Mouse (Mus musculus) c-Kit-positive CD71-positive TER-119-negative erythroid progenitor cells, embryonic 14.5 days (primary cell): ENCODE measurements around the gene Cd300lf.

Source experiments
- DNase-seq: peaks from one replicate; pipeline ENCODE4 v3.0.0-alpha.2; 2013; ENCODE audit warnings: low read depth

Gene Cd300lf

DNA sequence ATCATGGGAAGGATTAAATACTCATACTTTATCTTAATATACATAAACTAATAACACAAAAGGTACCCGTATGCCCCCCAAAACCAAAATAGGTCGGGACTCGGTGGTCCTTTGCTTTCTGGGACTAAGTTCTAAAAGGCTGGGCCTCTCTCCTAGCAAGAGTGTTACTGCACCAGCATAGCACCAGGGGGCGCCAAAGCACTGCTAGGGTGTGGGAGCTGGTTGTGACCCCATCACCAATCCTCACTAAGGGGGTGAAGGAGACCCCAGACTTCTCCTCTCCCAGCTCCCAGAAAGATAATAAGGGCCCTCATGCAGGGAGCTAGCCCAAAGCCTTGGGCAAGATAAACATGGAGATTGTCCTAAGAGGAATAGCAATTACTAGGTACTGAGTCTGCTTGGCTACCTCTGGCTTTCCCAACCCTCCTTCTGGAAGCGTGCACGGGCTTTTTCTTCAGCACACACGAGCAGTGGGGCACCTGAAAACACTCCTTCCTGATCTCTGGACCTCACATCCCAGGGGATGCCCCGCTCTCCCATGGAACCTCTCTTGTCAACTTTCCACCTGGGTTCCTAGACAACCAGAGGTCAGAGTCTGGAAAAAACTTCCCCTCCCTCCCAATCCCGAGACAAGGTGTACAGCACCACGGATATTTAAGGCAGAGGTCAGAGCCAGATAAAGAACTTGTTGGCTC, 27.2 kb upstream of the Cd300lf start:
- DNase-seq, result peak; percentile 64

DNA sequence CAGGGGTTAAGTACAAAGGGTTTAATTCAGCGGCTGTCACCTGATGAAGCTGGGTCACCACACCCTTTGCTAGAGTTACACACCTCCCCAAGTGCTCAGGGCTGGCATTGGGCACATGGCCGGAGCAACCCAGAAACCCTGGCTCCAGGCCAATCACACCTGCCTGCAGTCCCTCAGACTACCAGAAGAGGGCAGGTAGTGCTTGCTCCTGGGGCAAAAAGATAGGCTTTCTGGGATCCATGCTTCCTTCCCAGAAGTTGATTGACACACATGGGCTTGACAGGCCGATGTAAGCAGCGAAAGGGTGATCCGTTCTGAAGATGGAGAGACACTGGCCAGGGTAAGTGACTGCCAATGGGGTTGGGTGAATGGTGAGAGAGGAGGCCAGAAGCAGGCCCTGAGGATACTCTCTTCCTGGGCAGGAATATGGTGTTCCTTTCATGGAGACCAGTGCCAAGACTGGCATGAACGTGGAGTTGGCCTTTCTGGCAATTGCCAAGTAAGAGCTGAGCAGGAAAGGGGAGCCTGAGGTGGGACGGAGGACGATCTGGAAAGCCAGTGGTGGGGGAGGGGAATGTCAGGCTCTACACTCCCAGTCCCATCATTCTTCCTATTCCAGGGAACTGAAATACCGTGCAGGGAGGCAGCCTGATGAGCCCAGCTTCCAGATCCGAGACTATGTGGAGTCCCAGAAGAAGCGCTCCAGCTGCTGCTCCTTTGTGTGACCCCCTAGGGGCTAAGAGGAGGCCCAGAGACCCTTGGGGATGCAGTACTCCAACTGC, 26.4 kb upstream of the Cd300lf start:
- no peak for DNase-seq

DNA sequence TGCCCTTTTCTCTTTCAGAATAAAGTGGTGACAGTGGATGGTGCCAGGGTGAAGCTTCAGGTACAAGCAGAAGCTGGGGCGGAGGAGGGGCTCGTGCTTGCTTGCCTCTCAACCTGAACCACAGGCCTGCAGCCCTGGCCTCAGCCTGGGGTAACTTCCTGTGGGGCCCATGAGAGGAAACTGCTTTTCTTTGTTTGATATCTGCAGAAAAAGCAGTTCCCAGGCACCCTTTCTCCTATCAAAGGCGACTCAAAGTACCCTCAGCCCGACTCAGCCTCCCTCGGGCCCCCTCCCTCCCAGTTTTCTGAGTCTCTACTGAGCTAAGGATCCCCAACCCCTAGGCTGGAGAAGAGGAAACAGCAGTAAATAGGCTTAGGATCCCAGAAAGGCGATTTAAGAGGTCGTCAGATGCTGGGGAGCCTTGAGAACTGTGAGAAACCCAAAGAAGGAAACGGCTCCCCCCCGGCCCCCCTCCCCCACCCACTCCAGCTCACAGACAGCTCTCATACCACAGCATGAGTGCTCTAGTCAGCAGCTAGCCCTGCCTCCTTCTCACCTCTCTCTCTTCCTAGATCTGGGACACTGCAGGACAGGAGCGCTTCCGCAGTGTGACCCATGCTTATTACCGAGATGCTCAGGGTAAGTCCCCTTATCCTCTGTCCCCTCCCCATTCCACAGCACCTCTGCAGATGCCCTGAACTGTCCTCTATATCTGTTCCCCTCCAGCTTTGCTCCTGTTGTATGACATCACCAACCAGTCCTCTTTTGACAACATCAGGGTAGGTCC, 24.3 kb upstream of the Cd300lf start:
- no peak for DNase-seq

DNA sequence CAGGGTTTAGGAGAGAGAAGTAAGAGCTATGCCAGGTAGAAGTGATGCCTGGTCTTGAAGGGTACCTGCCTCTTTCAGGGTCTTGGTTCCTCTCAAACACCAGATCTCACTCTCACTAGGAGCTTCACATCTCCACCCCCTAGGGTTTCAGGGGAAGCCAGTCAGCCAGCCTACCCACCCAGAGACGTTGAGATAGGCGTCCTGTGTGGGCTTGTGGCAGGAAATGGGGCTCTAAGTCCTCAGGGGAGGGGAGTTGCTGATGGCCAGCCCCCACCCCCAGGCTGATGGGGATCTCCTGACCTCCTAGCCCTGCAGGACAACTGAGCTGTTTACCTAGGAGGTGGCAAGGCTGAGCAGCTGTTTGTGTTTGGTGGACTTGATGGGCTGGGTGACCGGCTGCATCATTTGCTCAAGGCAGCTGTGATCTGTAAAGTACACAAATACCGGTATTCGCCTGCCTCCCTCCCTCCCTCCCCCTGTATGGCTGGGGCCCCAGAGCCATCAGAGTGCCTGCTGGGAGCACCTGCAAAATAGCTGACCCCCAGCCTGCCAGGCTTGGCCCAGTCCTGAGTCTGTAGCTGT, 21.4 kb upstream of the Cd300lf start:
- DNase-seq, result no peak

DNA sequence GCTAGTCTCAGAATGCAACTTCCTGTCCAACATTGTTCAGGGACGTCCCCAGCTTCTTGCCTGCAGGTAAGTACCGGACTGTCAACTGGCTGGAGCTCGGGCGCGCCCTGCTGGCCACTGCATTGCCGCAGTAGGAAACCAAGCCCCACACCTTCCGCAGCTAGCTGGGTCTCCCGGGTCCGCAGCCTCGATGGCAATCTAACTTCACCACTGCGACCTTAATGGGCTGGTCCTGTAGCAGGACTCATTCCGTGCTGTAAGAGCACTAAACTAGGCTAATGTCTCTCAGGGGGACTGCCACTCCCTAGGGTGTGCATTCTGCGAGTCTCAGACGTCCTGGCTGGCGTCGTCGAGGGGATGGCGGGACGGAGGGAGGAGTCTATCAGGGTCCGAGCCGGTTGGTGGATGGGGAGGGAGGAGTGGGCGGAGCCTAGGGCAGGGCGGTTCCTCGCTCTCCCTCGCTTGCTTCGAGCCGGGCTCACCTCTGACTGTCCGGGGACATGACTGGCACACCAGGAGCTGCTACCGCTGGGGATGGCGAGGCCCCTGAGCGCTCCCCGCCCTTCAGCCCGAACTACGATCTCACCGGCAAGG, 20.0 kb upstream of the Cd300lf start:
- peak; percentile 67 for DNase-seq

DNA sequence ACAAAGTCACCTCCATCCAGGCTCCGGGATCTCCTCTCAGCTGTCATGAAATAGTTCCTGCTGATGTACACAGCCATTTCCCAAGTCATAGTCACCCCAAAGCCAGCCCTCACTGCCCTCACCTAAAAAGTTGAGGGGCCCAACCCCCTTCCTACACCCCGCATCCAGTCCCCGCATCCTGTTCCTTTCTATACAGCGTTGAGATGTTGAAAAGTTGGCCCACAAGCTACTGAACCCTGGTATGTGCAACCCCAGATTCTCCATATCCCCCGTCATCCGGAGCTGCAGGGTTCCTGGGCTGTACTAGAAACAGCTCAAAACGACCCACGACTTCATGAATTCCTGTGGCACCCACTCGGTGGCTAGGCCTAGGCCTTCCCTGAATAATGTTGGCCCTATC, 19.3 kb upstream of the Cd300lf start:
- DNase-seq, result no peak

DNA sequence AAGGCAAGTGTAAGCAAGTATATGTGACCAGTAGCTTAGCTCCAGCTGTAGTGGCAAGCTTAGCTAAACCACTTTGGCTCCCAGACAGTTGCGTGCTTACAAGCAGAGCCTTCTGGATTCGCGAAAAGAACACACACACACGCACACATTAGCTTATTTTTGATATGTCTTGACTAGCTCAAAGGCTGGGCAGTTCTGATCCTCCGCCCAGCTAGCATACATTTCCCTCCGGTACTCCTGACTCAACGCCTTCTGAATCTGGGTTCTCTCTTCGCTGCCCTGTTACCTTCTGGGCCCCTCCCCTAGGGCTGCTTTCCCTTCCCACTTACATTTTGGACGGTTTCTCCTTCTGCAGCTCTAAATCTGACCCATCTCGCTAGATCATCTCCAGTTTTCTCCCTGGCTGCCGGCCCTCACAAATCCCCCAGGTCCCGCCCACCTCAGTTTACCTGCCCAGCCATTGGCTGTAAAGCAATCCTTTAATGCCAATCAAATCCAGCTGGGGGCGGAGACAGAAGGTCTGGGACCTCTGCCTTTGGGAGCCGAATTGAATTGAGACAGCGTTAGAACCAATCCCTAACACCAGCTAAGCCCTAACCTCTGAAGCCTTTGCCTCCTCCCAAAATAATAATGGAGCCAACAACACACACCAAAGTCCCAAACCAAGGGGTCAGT, 18.1 kb upstream of the Cd300lf start:
- no peak for DNase-seq

DNA sequence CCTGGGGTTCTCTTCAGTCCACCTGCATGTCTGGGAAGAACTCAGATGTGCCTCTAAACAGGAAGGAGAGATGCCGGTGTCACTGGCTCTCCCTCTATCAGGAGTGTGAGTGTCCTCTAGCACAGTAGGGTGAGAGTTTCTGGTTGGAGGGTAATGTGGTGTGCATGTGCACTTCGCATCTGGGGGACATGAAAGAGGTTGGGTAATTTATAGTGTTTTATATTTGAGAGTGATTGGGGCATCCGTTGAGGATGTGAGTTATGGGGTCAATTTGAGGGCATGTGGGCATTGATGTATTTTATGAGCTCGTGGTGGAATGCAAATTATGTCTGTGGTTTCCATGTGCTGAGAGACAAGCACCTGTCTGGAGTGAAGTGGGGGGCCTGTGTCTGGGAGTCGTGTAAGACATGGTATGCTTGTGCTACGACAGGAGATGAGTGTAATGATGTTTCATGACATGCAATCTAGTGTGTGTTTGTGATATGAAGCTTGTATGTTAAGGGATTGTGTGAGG, 17.0 kb upstream of the Cd300lf start:
- no peak for DNase-seq

DNA sequence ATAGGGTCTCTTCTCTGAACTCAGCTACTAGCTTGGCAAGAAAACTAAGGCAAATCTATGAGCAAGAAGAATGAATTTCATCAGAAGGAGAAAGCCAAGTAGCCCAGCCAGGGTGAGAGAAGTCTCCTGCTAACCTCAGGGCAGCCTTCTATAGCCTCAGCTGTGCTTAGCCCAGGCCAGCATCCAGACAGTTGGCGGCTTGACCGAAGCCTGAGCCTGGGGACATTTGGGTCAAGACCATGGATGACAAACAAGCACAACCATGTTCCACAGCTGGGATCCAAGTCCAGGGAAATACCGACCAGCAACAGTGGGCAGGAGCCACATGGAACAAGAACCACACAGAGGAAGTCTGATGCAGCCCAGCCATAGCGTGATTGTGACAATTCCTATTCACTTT, 14.0 kb upstream of the Cd300lf start:
- no peak for DNase-seq

DNA sequence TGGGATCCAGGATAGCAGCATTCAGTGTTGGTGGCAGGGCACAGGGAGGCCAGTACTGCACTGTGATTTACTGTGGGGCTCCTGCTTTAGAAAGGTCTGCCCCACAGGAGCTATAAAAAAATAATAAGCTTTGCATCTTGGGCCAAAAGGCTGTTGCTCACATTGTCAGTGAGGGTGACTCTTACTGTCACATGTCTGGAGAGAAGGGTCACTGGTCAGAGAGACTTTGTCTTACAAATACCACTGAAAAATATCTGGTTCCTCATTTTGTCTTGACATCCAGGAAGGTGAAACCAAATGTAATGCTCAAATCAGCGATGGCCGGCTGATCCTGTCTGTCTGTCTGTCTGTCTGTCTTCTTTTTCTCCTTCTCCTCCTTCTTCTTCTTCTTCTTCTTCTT, 8.2 kb upstream of the Cd300lf start:
- no peak for DNase-seq

DNA sequence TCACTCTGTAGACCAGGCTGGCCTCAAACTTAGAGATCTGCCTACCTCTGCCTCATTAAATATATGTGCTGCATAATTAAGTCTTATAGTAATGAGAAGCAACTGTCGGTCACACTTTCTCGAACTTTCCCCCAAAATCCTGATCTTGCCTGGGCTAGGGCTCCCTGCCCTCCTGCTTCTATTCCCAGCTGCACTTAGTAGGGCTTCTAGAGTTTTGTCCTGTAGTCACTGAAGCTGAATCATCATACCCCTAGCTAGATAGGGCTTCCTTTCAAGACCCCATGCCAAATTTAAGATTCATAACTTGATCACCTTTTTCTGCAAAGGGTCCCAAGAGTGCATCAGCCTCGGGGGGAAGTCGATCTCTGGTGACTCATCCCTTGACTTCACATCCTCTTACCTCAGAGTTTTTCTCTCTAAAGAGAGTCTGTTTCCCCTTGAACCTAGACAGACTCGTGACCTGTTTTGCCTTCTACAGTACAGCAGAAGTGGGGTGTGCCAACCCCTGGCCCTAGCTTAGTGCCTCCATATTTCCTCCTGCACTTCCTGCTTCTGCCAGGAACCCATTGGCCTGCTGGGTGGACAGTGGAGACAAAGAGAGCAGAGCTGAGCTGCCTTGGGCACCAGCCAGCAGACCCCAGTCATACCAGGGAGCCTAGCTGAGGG, 4.9 kb upstream of the Cd300lf start:
- no peak for DNase-seq

DNA sequence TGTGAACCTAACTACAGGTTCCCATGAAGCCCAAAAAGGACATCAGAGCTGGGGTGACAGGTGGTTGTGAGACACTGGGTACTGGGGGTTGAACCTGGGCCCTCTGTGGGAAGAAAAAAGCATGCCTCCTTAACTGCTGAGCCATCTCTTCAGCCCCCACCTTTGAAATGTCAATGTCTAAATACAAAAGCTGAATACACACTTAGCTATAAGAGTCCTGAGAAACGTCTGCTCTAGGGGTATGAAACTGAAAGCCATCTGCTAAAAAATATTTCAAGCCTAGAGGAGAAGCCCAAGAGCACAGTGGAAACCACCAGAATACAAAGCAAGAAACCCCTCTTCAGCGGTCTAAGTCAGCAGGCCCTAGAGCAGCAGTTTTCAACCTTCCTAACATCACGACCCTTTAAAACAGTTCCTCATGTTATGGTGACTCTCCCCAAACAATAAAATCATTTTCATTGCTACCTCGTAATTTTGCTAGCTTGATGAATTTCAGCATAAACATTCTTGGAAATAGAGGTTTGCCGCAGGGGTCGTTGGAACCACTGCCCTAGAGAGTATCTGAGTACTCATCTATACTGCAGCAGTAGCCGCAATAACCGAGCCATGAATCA, 1.9 kb downstream of the Cd300lf start:
- no peak for DNase-seq

DNA sequence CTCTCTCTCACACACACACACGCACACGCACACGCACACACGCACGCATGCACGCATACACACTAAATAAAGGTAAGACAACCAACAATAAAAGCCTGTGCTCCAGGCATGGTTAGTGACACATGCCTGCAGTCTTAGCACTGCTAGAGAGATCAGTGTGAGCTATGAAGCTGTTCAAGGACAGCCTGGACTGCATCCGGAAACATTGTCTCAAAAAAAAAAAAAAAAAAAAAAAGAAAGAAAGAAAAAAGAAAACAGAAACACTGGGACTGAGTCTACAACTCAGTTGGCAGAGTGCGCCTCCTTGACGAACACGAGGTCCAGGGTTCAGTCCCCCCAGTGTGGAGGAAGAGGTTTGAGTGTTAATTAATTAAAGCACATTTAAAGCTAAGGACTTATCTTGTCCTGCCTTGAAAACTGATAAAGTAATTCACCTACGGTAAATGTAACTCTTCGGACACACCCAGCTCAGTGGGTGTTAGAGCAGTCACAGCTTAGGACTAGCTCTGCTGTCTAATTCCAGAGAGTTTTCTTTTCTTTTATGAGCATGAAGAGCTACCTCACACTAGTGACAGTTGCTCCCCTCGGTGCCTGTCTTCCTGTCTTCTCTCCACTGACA, 4.2 kb downstream of the Cd300lf start:
- no peak for DNase-seq

DNA sequence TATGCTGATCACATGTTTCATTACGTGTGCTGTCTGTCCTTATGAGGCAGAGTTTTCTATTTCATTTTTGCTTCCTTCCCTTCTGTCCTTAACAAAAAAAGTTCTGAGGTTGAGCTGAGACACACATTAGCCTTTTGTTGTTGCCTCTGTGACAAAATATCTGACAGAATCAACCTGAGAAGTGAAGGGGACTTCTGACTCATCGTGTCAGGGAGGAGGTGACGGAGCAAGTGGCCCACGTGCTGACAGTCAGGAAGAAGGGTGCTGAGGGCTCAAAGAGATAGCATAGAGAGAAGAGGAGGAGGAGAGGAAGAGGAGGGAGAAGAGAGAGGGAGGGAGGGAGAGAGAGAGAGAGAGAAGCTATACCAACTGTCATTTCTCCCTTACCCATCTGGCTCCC, 5.3 kb downstream of the Cd300lf start:
- no peak for DNase-seq

DNA sequence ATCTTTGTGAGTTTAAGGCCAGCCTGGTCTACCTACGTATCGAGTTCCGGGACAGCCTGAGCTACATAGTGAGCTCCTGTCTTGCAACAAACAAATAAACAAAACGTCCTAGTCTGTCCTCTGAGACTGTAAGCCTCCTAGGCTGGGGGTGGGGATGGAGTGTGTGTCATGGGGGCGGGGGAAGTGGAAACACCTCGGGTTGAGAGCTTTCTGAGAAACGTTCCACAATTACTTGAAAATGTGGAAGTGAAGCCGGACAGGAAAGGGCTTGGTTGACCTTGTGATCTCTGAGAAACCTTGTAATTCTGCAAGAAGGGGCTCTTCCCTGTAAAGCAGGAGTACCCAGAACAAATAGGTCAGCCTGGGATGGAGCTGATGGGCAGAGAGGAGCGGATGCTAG, 14.4 kb downstream of the Cd300lf start:
- DNase-seq, result no peak

DNA sequence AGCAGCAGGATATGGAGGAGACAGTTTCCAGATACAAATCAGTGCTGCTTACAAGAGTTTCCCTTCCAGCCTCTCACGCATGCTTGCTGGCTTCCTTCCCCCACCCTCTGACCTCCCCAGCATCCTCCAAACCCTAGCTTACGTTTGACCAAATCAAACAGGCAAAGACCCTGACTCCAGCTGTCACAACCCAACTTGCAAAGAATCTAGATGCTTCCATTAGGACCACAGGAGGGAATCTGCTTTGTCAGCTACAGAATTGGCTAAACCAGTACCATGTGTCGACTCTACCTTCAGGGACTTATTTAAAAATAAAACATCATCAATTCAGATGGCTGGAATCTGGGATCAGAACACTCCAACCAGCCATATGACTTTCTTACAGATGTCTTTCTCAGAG, 21.6 kb downstream of the Cd300lf start:
- DNase-seq, result no peak

DNA sequence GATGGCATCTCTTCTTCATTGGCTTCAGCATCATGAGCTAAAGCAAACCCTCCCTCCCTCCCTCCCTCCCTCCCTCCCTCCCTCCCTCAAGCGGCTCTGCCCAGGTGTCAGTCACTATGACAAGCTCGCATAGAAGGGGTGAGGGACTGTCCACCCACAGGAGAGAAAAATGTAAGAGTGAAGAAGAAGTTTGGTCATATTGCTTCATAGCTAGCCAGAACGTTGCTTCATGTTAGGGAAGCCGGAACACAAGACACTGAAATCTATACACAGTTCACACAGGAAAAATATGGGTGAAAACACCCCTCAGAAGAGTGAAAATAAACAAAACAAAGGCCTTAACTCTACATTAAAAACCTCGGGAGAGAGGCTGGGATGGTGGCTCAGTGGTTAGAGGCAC, 23.5 kb downstream of the Cd300lf start:
- DNase-seq, result no peak

DNA sequence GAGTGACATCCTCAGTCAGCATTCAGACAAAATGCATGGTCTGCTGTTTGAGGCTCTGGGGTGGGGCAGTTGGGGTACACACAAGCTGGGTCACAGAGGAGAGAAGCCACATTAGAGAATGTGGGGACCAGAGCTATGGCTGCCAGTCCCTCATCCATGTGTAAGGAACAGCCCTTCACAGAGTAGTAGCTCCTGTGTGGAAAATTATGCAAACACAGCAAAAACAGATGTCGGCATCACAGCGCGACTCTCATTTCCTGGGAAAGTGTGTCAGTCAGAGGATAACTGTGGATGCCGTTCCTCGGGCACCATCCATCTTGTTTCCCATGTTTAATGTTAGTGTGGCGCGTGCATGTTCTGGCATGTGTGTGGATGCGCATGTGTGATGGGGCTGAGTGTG, 25.6 kb downstream of the Cd300lf start:
- DNase-seq, result no peak

DNA sequence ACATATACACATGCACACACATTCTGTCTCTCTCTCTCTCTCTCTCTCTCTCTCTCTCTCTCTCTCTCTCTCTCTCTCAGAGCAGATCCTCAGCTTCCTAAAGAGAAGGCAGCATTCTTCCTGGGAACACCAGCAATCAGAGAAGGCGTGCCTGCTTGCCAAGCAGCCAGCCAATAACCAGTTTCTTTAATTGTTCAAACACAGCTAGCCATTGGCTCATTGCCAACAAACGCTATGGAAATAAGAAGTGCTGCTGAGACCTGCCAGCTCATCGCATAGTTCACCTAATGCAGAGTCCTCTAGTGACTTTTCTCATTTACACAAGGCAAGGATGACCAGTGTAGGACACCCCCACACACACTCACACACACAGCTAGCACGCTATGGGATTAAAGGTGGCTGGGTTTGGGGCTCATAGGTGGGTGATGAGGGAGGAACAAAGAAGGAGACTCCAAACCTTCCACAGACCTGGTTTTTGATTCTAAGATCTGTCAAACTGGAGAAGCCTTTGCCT, 26.3 kb downstream of the Cd300lf start:
- DNase-seq, result no peak

DNA sequence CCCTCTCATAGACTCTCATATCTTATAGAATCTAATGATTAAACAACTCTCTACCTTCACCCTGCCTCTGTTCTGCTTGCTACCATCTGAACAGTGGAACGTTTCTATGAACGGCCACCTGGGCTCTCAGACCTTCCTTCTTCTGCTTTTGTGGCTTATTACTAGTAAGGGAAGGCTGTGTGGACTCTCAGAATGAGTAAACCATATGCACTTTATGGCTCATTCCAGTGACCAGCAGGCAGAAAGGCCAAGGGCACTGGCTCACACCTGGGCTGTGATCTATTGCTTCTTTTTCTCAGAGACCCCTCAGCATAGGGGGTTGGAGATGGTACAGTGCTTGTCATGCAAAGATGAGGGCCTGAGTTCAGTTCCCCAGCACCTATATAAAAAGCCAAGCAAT, 27.2 kb downstream of the Cd300lf start:
- no peak for DNase-seq
